Mouse (Mus musculus): ENCODE data around the gene Pax2. TPM values are rescaled to one million over a fixed set of nuclear protein-coding genes. Genes with fewer than 3 reads are reported as not detected.

Gene Pax2
- total and polyA plus RNA-seq, 3 experiments = not detected

- DNase-seq (ENCODE audit: extremely low read depth) = no peak
- Histone ChIP-seq H3K4me2 (ENCODE audit: insufficient read depth, low read depth, poor library complexity, severe bottlenecking) (no peak overlapping the region), H3K4me3 (replicated peaks in 1 of 3; ENCODE audit: low read depth in 2 of 3, low read length in 2 of 3, poor library complexity in 1 of 3) (no peak overlapping the region), H3K9ac (ENCODE audit: insufficient read depth, low read depth) (no peak overlapping the region), H3K27ac (ENCODE audit: insufficient read depth, low read depth) (no peak overlapping the region), H3K36me3 (replicated peaks in 1 of 2; ENCODE audit: control insufficient read depth in 1 of 2, insufficient read depth in 1 of 2, low read length in 1 of 2) (no peaks in the 10 kb centered on the region), H3K27me3 (replicated peaks) (peaks cover 81% of the 10 kb centered on the region), H3K79me2 (replicated peaks; ENCODE audit: control insufficient read depth, extremely low read depth, insufficient read depth, poor library complexity, severe bottlenecking) (no peaks in the 10 kb centered on the region), H3K4me1 (ENCODE audit: control insufficient read depth in 1 of 2, insufficient read depth in 2 of 2) (no peaks in the 10 kb centered on the region), H3K9me3 (replicated peaks; ENCODE audit: low read length) (no peaks in the 10 kb centered on the region)
- in situ Hi-C loops (cut with MboI; ENCODE audit: low pct_ligation_motif_present, low pct_unique_long_range_greater_than_20kb, low sequenced_read_pairs) = loop anchor here (10.0 kb wide), 1 partner anchor 149 kb away; no protein-coding TSS in a partner anchor
- dilution Hi-C loops (cut with MboI; ENCODE audit: extremely low pct_ligation_motif_present, extremely low pct_unique_long_range_greater_than_20kb, low sequenced_read_pairs) = no loop called here
- no peak for TF ChIP-seq BHLHE40 (IDR thresholded peaks at IDR 0.05; ENCODE audit: low read depth, low read length)
- no peak for TF ChIP-seq NELFE (IDR thresholded peaks at IDR 0.05; ENCODE audit: low read depth, low read length)
- no peak for TF ChIP-seq CHD2 (IDR thresholded peaks at IDR 0.05; ENCODE audit: low read length)
- TF ChIP-seq POLR2A (IDR thresholded peaks at IDR 0.05; ENCODE audit: low read depth, low read length) = no peak
- TF ChIP-seq SIN3A (IDR thresholded peaks at IDR 0.05; ENCODE audit: low read length) = no peak
- TF ChIP-seq ETS1 (conservative IDR thresholded peaks at IDR 0.05; ENCODE audit: low read depth, low read length) = no peak
- no peak for TF ChIP-seq MAZ (IDR thresholded peaks at IDR 0.05; ENCODE audit: low read depth, low read length)
- TF ChIP-seq PAX5 (IDR thresholded peaks at IDR 0.05; ENCODE audit: low read length) = no peak
- no peak for TF ChIP-seq CHD1 (IDR thresholded peaks at IDR 0.05; ENCODE audit: low read depth, low read length)
- no peak for TF ChIP-seq JUND (conservative IDR thresholded peaks at IDR 0.05; ENCODE audit: low read depth, low read length)
- no peak for TF ChIP-seq USF2 (conservative IDR thresholded peaks at IDR 0.05; ENCODE audit: low read depth, low read length)
Measured at GRCm38 (mm10) chr19:44743961-44744520, 11.8 kb upstream of the Pax2 start.

- Histone ChIP-seq H3K4me2 (ENCODE audit: insufficient read depth, low read depth, poor library complexity, severe bottlenecking) (no peak overlapping the region), H3K79me2 (replicated peaks; ENCODE audit: control insufficient read depth, extremely low read depth, insufficient read depth, poor library complexity, severe bottlenecking) (no peaks in the 10 kb centered on the region), H3K9ac (ENCODE audit: insufficient read depth, low read depth) (no peak overlapping the region), H3K4me3 (replicated peaks in 1 of 3; ENCODE audit: low read depth in 2 of 3, low read length in 2 of 3, poor library complexity in 1 of 3) (no peak overlapping the region), H3K4me1 (ENCODE audit: control insufficient read depth in 1 of 2, insufficient read depth in 2 of 2) (peaks cover 5 to 9% of the 10 kb centered on the region in 2 experiments; a peak in 2 of 4 replicates), H3K27ac (ENCODE audit: insufficient read depth, low read depth) (no peak overlapping the region), H3K27me3 (replicated peaks) (peaks cover 90% of the 10 kb centered on the region), H3K9me3 (replicated peaks; ENCODE audit: low read length) (no peaks in the 10 kb centered on the region), H3K36me3 (replicated peaks in 1 of 2; ENCODE audit: control insufficient read depth in 1 of 2, insufficient read depth in 1 of 2, low read length in 1 of 2) (no peaks in the 10 kb centered on the region)
- DNase-seq (ENCODE audit: extremely low read depth) = no peak
- TF ChIP-seq POLR2A (IDR thresholded peaks at IDR 0.05; ENCODE audit: low read depth, low read length) (no peak), JUN (IDR thresholded peaks at IDR 0.05; ENCODE audit: insufficient read depth, low read depth, low read length) (no peak), KAT2A (IDR thresholded peaks at IDR 0.05; ENCODE audit: insufficient replicate concordance, low read length) (no peak), SMC3 (IDR thresholded peaks at IDR 0.05; ENCODE audit: low read depth, low read length) (no peak), ETS1 (conservative IDR thresholded peaks at IDR 0.05; ENCODE audit: low read depth, low read length) (no peak), GABPA (IDR thresholded peaks at IDR 0.05; ENCODE audit: insufficient replicate concordance, low read depth, low read length) (no peak), ELF1 (IDR thresholded peaks at IDR 0.05; ENCODE audit: low read depth, low read length) (no peak)
- in situ Hi-C loops (cut with MboI; ENCODE audit: low pct_ligation_motif_present, low pct_unique_long_range_greater_than_20kb, low sequenced_read_pairs) = loop anchor here (10.0 kb wide), 1 partner anchor 151 kb away; no protein-coding TSS in a partner anchor
- dilution Hi-C loops (cut with MboI; ENCODE audit: extremely low pct_ligation_motif_present, extremely low pct_unique_long_range_greater_than_20kb, low sequenced_read_pairs) = no loop called here
Measured at GRCm38 (mm10) chr19:44745741-44746140, 10.1 kb upstream of the Pax2 start.

Data from CH12.LX (cell line).